Mouse (Mus musculus): ENCODE data around the gene Arhgap21.

Gene Arhgap21

DNA sequence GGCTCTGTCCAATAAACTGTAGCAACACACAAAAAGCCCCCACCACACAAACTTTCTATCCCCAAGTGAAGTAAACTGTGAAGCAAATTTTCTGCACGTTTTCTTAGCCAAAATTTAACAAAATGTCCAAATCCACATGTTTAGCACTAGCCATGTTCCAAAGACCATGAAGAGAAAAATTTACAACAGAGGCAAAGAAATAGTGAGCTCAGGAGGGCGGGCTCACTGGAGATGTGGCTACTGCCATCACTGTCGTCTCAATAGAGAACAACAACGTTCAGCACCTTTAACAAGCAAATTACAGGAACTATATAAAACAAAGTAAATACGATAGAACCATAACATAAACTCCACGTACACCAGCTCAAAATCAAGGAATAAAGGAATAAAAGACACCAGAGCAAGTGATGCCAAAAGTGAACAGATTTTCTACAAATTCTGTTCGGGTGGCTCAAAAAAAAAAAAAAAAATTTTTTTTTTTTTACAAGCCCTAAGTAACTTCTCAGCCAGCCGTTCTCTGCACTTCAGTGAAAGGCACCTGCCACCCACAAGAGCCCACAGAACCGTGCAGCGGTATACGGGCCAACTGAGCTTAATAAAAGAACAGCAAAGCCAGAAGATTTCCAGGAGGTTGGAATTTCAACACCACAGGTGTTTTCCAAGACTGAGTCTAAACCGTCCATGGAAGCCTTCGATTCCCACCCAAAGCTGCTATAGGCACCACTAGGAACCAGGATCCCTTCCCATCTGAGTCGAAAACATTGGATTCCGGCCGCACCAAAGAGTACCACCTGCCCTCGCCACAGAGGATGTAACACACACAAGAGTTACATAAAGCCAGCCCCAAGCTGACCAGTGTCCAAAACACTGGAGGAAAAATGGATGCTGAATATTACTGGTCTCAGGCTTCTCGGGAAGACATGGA is 2.2 kb downstream of the Arhgap21 start:
- no peak for DNase-seq (ENCODE audit: low spot score in 2 of 2)

- no peak for DNase-seq (ENCODE audit: low spot score in 2 of 2)
Observed at GRCm38 (mm10) chr2:20965361-20965760, 3.3 kb downstream of the Arhgap21 start.

- no peak for DNase-seq (ENCODE audit: low spot score in 2 of 2)
Observed at GRCm38 (mm10) chr2:20964461-20964860, 4.2 kb downstream of the Arhgap21 start.

DNA sequence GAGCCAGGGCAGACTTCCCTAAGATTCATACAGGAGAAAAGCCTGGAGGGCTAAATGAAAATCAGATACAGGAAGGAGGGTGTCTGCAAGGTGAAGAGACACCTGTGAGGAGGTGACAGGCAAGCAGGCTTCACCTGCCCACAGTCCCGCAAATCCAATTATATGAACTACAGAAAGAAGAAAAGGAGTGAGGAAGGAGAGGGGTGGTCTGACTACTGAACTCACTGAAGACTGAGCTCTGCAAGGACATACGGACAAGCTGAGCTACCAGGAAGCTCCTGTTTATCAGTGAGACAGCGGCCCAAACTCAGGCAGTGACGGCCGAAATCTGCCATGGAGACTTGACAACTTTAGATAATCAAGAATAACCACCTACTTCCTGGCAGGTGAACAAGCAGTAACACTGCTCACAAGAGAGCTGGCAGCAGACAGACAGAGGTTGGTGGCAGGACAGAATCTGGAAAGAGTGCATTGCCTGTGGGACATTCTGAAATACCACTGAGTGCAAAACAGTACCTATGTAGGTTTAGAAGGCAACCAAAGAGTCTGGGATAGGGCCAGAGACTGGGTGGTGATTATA is 5.4 kb downstream of the Arhgap21 start:
- DNase-seq (ENCODE audit: low spot score in 2 of 2), result no peak

DNA sequence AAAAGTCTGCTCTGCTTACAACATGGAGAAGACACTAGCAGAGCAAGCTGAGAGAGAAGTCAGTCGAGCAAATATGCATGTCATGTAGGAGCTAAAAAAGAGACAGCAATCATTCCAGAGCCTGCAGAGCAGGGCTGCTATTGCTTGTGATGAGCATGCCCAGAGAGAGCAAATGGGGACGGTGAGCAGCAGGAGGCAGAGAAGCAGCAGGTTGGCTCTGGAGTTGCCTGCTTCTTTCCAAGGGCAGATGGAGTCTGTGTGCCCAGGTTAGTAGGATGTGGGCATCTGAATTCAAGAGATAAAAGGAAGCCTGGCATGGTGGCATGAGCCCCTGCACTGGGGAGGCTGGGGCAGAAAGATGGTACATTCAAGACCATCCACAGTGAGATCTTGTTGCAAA is 6.4 kb downstream of the Arhgap21 start:
- DNase-seq (ENCODE audit: low spot score in 2 of 2), result peak in 1 of 2 experiments; percentile 22

DNA sequence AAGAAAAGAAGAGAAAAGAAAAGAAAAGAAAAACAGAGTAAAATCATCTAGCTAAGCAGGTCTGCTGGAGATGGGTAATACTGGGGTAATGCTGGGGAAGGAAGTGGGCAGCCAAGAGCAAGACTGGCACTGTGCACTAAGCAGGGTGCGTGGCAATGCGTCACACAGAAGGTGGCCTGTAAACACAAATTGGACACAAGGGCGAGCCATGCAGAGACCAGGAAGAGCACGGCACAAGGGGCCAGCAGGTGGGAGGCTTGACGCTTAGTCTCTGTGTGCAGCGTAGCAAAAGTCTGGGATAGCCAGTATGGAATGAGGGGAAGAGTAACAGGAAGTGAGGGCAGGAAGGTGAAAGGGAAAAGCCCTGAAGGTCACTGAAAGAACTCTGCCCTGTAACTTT is 6.9 kb downstream of the Arhgap21 start:
- no peak for DNase-seq (ENCODE audit: low spot score in 2 of 2)

DNA sequence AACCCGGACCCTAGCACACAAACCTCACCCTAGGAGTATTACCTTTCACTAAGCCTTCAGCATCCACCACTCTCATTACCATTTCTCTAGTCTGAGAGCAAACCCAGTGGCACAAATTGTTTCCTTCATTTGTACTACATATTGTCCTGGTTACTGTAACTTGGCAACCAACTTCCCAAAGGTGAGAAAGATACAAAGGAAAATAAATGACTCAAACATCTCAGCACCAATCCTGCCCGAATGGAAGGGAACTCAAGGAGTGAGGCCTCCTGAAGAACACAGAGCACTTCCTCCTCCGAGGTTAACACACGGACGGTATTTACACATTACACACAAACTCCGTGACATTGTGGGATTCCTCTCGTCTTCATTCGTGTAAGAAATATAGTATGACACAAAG is 7.4 kb downstream of the Arhgap21 start:
- no peak for DNase-seq (ENCODE audit: low spot score in 2 of 2)

DNA sequence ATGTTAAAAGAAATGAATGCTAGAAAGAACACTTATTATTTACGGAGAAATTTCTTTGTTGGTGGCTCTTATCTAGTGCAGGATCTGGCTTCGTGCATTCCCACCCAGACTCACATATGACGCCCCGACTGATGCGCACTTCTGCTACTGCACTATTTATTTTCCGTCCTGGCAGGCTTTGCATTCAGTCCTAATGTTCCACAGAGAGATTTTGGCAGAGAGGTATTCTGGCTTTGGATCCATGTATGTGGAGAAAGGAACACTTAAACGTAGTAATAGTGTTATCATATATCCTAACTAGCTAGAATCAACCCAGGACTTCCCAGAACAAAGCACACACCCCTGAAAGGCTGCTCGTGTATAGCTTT is 8.0 kb downstream of the Arhgap21 start:
- DNase-seq (ENCODE audit: low spot score in 2 of 2), result no peak

GRCm38 (mm10) chr2:20959906-20960667 is 8.6 kb downstream of the Arhgap21 start:
- no peak for DNase-seq (ENCODE audit: low spot score in 2 of 2)

- DNase-seq (ENCODE audit: low spot score in 2 of 2), result no peak
Observed at GRCm38 (mm10) chr2:20959045-20959444, 9.6 kb downstream of the Arhgap21 start.

DNA sequence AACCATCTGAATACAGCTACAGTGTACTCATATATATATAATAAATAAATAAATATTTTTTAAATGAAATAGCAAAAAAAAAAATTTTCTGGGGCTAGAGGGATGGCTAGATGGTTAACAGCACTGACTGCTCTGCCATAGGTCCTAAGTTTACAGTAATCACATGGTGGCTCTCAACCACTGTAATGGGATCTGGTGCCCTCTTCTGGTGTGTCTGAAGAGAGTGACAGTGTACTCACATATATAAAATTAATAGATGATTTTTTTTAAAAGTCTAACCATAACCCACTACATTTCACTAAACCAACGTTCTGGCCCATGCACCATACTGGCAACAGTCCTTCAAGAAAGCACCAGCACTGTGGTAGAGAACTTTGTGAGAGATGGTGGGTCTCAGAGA is 10.7 kb downstream of the Arhgap21 start:
- DNase-seq (ENCODE audit: low spot score in 2 of 2), result no peak

DNA sequence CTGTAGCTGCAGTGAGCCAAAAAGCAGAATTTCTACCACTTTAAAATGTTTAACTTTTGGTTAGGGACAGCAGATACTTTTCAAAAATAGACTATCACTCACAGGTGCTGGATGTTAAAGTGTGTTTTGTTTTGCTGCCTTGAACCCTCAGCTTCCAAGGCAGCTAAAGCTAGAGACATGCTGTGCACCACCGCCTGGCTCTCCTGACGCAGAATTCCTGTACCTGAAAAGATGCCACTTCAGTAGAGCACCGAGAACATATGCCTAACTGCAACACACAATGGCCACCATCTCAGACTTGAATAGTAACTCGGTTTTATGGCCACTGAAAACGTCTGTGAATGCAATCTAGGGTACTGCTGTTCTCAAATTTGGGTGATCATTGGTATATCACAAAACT is 12.0 kb downstream of the Arhgap21 start:
- DNase-seq (ENCODE audit: low spot score in 2 of 2), result no peak

DNA sequence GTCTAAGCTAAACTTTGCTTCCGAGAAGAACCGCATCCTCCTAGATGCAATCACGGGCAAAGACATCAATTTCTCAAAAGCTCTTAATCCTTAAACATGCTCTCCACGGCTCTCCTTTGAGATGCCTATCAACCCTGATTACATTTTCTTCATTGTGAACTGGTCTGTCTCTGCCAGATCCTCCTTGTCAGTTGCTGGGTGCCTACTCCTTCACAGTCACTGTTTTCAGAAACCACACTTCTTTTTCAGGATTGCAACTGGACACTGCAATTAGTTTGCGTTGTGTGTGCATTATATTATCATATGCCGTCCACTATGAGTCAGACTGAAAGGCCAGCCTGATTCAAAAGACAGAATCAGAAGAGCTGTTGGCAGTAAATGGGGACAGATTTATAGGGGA is 12.7 kb downstream of the Arhgap21 start:
- no peak for DNase-seq (ENCODE audit: low spot score in 2 of 2)

GRCm38 (mm10) chr2:20955376-20955775 is 13.3 kb downstream of the Arhgap21 start:
- DNase-seq (ENCODE audit: low spot score in 2 of 2), result no peak

- DNase-seq (ENCODE audit: low spot score in 2 of 2), result no peak
Observed at GRCm38 (mm10) chr2:20952716-20953115, 16.0 kb downstream of the Arhgap21 start.

DNA sequence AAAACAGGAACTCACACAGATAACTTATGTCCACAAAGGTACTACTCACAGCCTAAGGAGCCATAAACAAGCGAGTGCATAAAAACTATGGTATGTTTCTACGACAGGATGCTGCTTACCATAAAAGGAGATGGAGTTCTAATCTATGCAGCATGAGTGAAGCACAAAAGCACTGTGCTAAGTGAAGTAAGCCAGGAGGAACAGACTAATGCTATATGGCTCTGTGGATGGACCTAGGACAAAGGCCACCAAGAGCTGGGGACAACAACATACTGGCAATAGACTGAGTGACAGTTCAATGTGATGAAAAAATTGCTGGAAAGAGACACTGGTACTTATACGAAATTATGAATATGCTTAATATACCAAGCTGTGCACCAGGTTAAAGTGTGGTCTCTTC is 19.5 kb downstream of the Arhgap21 start:
- no peak for DNase-seq (ENCODE audit: low spot score in 2 of 2)

DNA sequence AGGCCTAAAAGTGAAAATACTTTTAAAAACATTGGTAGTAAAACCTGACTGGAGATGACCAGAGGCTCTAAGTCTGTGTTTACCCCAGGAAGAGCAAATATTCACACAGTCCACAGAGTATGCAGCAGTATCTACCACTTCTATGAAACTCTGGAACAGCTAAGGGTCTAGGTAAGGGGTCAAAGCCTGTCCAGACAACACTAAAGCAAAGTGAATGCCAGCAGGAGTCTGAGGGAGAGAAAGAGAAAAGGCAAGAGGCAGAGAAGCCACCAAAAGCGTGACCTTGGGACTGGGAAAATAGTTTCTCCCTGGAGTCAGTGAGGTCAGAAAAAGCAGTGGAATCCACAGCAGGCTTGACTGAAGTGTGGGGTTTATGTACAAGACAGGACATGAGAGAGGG is 21.6 kb downstream of the Arhgap21 start:
- no peak for DNase-seq (ENCODE audit: low spot score in 2 of 2)

GRCm38 (mm10) chr2:20945596-20945995 is 23.1 kb downstream of the Arhgap21 start:
- DNase-seq (ENCODE audit: low spot score in 2 of 2), result no peak

GRCm38 (mm10) chr2:20943730-20944454 is 24.8 kb downstream of the Arhgap21 start:
- DNase-seq (ENCODE audit: low spot score in 2 of 2), result no peak

DNA sequence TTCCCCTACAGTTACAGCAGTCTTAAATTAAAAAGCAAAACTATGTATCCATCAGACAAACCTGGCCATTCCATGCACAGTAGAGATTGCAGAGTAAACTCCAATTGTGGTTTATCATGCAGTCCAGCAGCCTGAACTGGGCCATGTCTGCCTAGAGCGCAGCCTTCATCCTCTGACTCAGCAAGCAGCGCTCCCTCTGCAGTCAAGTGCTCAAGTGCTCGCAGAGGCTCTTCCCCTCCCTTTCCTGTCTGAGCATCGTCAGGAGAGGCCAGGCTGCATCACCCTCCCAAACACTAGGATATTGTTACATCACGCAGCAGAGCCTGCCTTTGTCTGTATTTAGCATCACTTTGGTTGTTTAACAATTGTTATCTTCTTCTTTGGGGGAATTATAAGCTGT is 25.5 kb downstream of the Arhgap21 start:
- no peak for DNase-seq (ENCODE audit: low spot score in 2 of 2)

GRCm38 (mm10) chr2:20942434-20943198 is 26.1 kb downstream of the Arhgap21 start:
- DNase-seq (ENCODE audit: low spot score in 2 of 2), result no peak

Data from cerebellum, postnatal 4 days (tissue).